In genomic region chr2:116181861-116182260, GRCm38 (mm10) we compare ENCODE assay signal across 22 mouse cellular contexts.
DNase-seq lines count a peak whose midpoint lies in the region; ATAC-seq and TF ChIP-seq lines count a peak whose summit lies in the region.
"Had no signal": no experiment of that assay in that cellular context is flagged by ENCODE, and none has a peak within 500 bp of the region (broad histone marks: within the 10 kb centered on the region; RNA-seq: fewer than 3 reads in every experiment).

No protein-coding gene starts in this region.

- no peak for TF ChIP-seq EP300 in lung, postnatal 0 days (IDR thresholded peaks at IDR 0.05)

- no peak overlapping the region for H3K4me2 ChIP-seq in lung, postnatal 0 days (replicated peaks; ENCODE audit: low read depth, low read length)
- no peak overlapping the region for H3K4me2 ChIP-seq in hindbrain, postnatal 0 days (ENCODE audit: low read depth, low read length)
- H3K4me2 ChIP-seq: embryonic facial prominence, embryonic 12.5 days; hindbrain, embryonic 12.5 days; limb, embryonic 13.5 days; liver, embryonic 15.5 days; midbrain, embryonic 12.5 days; stomach, embryonic 15.5 days had no signal

- H3K9me3 ChIP-seq in lung, postnatal 0 days (ENCODE audit: low read length), result no peaks in the 10 kb centered on the region
- no peaks in the 10 kb centered on the region for H3K9me3 ChIP-seq in hindbrain, postnatal 0 days (ENCODE audit: low read length)
- H3K9me3 ChIP-seq: embryonic facial prominence, embryonic 12.5 days; hindbrain, embryonic 12.5 days; limb, embryonic 13.5 days; liver, embryonic 15.5 days; midbrain, embryonic 12.5 days; stomach, embryonic 15.5 days had no signal

- peak; percentile 81 for DNase-seq in brain, adult 2 months (ENCODE audit: low read depth, low spot score)
- peak; percentile 54 to 68 for DNase-seq in frontal cortex, postnatal 36 days (ENCODE audit: low spot score in 2 of 2)
- peak; percentile 24 to 26 for DNase-seq in layer of hippocampus, postnatal 25 days (ENCODE audit: extremely low spot score in 1 of 2, low spot score in 1 of 2)
- DNase-seq in right cerebral cortex, adult 2 months (ENCODE audit: low spot score in 2 of 2), result peak; percentile 59 to 71
- DNase-seq in lung, postnatal 0 days (ENCODE audit: low spot score), result no peak
- DNase-seq in ovary, postnatal 14 days (ENCODE audit: low spot score), result no peak
- DNase-seq in hindbrain, postnatal 0 days (ENCODE audit: low spot score), result no peak
- DNase-seq: B cell, adult 2 months; cerebellum, adult 18-20 months; gastrocnemius, adult 2 months; heart, adult 11 months; kidney, postnatal 14 days; lung, postnatal 36 days; spleen, adult 18-20 months; thymus, postnatal 25 days had no signal

- H3K27me3 ChIP-seq in lung, postnatal 0 days (replicated peaks; ENCODE audit: insufficient read depth, low read length), result no peaks in the 10 kb centered on the region
- H3K27me3 ChIP-seq in hindbrain, postnatal 0 days (ENCODE audit: insufficient read depth, low read length), result no peaks in the 10 kb centered on the region
- H3K27me3 ChIP-seq: embryonic facial prominence, embryonic 12.5 days; hindbrain, embryonic 12.5 days; limb, embryonic 13.5 days; liver, embryonic 15.5 days; midbrain, embryonic 12.5 days; stomach, embryonic 15.5 days had no signal

- H3K9ac ChIP-seq in lung, postnatal 0 days (replicated peaks; ENCODE audit: low read depth), result no peak overlapping the region
- H3K9ac ChIP-seq in hindbrain, postnatal 0 days (replicated peaks; ENCODE audit: low read length), result no peak overlapping the region
- H3K9ac ChIP-seq: embryonic facial prominence, embryonic 12.5 days; hindbrain, embryonic 12.5 days; limb, embryonic 13.5 days; liver, embryonic 15.5 days; midbrain, embryonic 12.5 days; stomach, embryonic 15.5 days had no signal

- no peak for ATAC-seq in lung, postnatal 0 days
- ATAC-seq in hindbrain, postnatal 0 days, result no peak
- ATAC-seq: intestine, postnatal 0 days had no signal

- H3K36me3 ChIP-seq in lung, postnatal 0 days (ENCODE audit: insufficient read depth, low read length), result no peaks in the 10 kb centered on the region
- no peaks in the 10 kb centered on the region for H3K36me3 ChIP-seq in hindbrain, postnatal 0 days (ENCODE audit: insufficient read depth, low read length)
- H3K36me3 ChIP-seq: embryonic facial prominence, embryonic 12.5 days; hindbrain, embryonic 12.5 days; limb, embryonic 13.5 days; liver, embryonic 15.5 days; midbrain, embryonic 12.5 days; stomach, embryonic 15.5 days had no signal

- no peak for TF ChIP-seq CTCF in lung, postnatal 0 days (IDR thresholded peaks at IDR 0.05)
- TF ChIP-seq CTCF in hindbrain, postnatal 0 days (IDR thresholded peaks at IDR 0.05; ENCODE audit: low read depth), result no peak

- H3K4me3 ChIP-seq in lung, postnatal 0 days (ENCODE audit: low read depth, low read length), result no peak overlapping the region
- no peak overlapping the region for H3K4me3 ChIP-seq in hindbrain, postnatal 0 days (ENCODE audit: low read length)
- H3K4me3 ChIP-seq: embryonic facial prominence, embryonic 12.5 days; gastrocnemius, adult 2 months; hindbrain, embryonic 12.5 days; limb, embryonic 13.5 days; liver, embryonic 15.5 days; midbrain, embryonic 12.5 days; stomach, embryonic 15.5 days had no signal

- 83% methylated on average over 11 of the region's 11 CpGs for WGBS in lung, postnatal 0 days
- WGBS in hindbrain, postnatal 0 days, result 68% methylated on average over 11 of the region's 11 CpGs

- H3K4me1 ChIP-seq in lung, postnatal 0 days (ENCODE audit: insufficient read depth, low read depth, low read length), result no peaks in the 10 kb centered on the region
- H3K4me1 ChIP-seq in hindbrain, postnatal 0 days (ENCODE audit: insufficient read depth, low read length), result no peaks in the 10 kb centered on the region
- H3K4me1 ChIP-seq: embryonic facial prominence, embryonic 12.5 days; hindbrain, embryonic 12.5 days; limb, embryonic 13.5 days; liver, embryonic 15.5 days; midbrain, embryonic 12.5 days; stomach, embryonic 15.5 days had no signal

- H3K27ac ChIP-seq in lung, postnatal 0 days (ENCODE audit: low read length), result no peak overlapping the region
- H3K27ac ChIP-seq in hindbrain, postnatal 0 days, result no peak overlapping the region
- H3K27ac ChIP-seq: embryonic facial prominence, embryonic 12.5 days; gastrocnemius, adult 2 months; hindbrain, embryonic 12.5 days; limb, embryonic 13.5 days; liver, embryonic 15.5 days; midbrain, embryonic 12.5 days; stomach, embryonic 15.5 days had no signal

Comparison
In these comparisons a context has a peak if more than half of its experiments do, and no peak if none do; other contexts are left out.
1. DNase-seq: peak in brain, adult 2 months (single experiment), frontal cortex, postnatal 36 days (2 of 2), layer of hippocampus, postnatal 25 days (2 of 2) and right cerebral cortex, adult 2 months (2 of 2); none in lung, postnatal 0 days (single experiment), ovary, postnatal 14 days (single experiment) and hindbrain, postnatal 0 days (single experiment).